Mouse (Mus musculus): ENCODE results near the gene Ilk.

GRCm38 (mm10) chr7:105726980-105727325 lies 9.4 kb upstream of the Ilk start:
- TF ChIP-seq CTCF (IDR thresholded peaks at IDR 0.05; ENCODE audit: borderline replicate concordance, extremely low read depth, insufficient read depth, insufficient read length) (no peak), POLR2A (IDR thresholded peaks at IDR 0.05; ENCODE audit: borderline replicate concordance, extremely low read depth, insufficient read depth, insufficient read length, poor library complexity, severe bottlenecking) (no peak)
